Mouse (Mus musculus) CH12.LX (cell line): Measurements from ENCODE around the gene A730049H05Rik. TPM values are rescaled to one million over a fixed set of nuclear protein-coding genes. Genes with fewer than 3 reads are reported as not detected.

Source experiments
- DNase-seq: peaks from one replicate; pipeline ENCODE4 v3.0.0-alpha.2; 2013; ENCODE audit errors: extremely low read depth
- H3K27ac ChIP-seq: 2 replicates; pipeline ENCODE4 v1.5.1; 2012; ENCODE audit warnings: low read depth, mild to moderate bottlenecking, control low read depth, moderate library complexity; ENCODE audit not compliant: insufficient read depth
- H3K27me3 ChIP-seq: replicated peaks from 2 replicates; pipeline ENCODE3; 2012; ENCODE audit warnings: inconsistent platforms
- H3K36me3 ChIP-seq, 2 experiments: replicated peaks in 1 of 2; 2 replicates each; pipeline versions ENCODE3 to v1.6.1; 2012; ENCODE audit warnings: inconsistent platforms in 1 of 2, low read length in 1 of 2, mild to moderate bottlenecking in 1 of 2, mixed read lengths in 1 of 2, moderate library complexity in 1 of 2; ENCODE audit not compliant: control insufficient read depth in 1 of 2, insufficient read depth in 1 of 2
- H3K4me1 ChIP-seq, 2 experiments: 2 replicates each; pipeline ENCODE4 v1.6.1; 2012; ENCODE audit warnings: inconsistent platforms in 1 of 2, moderate library complexity in 1 of 2; ENCODE audit not compliant: insufficient read depth in 2 of 2, control insufficient read depth in 1 of 2
- H3K4me2 ChIP-seq: 2 replicates; pipeline ENCODE4 v1.6.1; 2012; ENCODE audit warnings: low read depth, mild to moderate bottlenecking, control low read depth; ENCODE audit not compliant: poor library complexity, insufficient read depth, severe bottlenecking
- H3K4me3 ChIP-seq, 3 experiments: fragments of 150-350 bp in 1 of 3; sonication (generic) in 1 of 3; replicated peaks in 1 of 3; 2 replicates each; pipeline versions ENCODE3 to v1.5.1; 2011 to 2012; ENCODE audit warnings: low read depth in 2 of 3, low read length in 2 of 3, mild to moderate bottlenecking in 2 of 3, moderate library complexity in 2 of 3, control low read depth in 1 of 3, improper control_type of control experiment in 1 of 3, inconsistent platforms in 1 of 3, mixed read lengths in 1 of 3; ENCODE audit not compliant: poor library complexity in 1 of 3
- H3K79me2 ChIP-seq: replicated peaks from 2 replicates; pipeline ENCODE4 v1.6.1; 2012; ENCODE audit warnings: mild to moderate bottlenecking, moderate library complexity; ENCODE audit not compliant: control insufficient read depth, poor library complexity, insufficient read depth, severe bottlenecking; ENCODE audit errors: extremely low read depth
- H3K9ac ChIP-seq: 2 replicates; pipeline ENCODE4 v1.6.1; 2012; ENCODE audit warnings: low read depth, mild to moderate bottlenecking, control low read depth, moderate library complexity; ENCODE audit not compliant: insufficient read depth
- H3K9me3 ChIP-seq: replicated peaks from 2 replicates; pipeline ENCODE3; 2012; ENCODE audit warnings: low read length, inconsistent platforms, mixed read lengths
- BHLHE40 ChIP-seq: IDR thresholded peaks from 2 replicates; pipeline ENCODE4 v1.6.1; 2011; ENCODE audit warnings: mild to moderate bottlenecking, low read depth, low read length, improper control_type of control experiment
- CTCF ChIP-seq, 2 experiments: IDR thresholded peaks in 1 of 2; conservative IDR thresholded peaks in 1 of 2; 2 replicates each; pipeline ENCODE4 v1.5.1; 2011 to 2012; ENCODE audit warnings: low read depth in 2 of 2, low read length in 2 of 2, improper control_type of control experiment in 1 of 2, inconsistent platforms in 1 of 2, mild to moderate bottlenecking in 1 of 2, moderate library complexity in 1 of 2
- ELF1 ChIP-seq: IDR thresholded peaks from 2 replicates; pipeline ENCODE4 v1.6.1; 2014; ENCODE audit warnings: low read depth, mild to moderate bottlenecking, inconsistent platforms, low read length, improper control_type of control experiment
- ETS1 ChIP-seq: conservative IDR thresholded peaks from 2 replicates; pipeline ENCODE4 v1.6.1; 2012; ENCODE audit warnings: low read depth, mild to moderate bottlenecking, inconsistent platforms, low read length, improper control_type of control experiment, moderate library complexity
- GABPA ChIP-seq: IDR thresholded peaks from 2 replicates; pipeline ENCODE4 v1.6.1; 2012; ENCODE audit warnings: low read depth, low read length, improper control_type of control experiment, inconsistent platforms; ENCODE audit not compliant: insufficient replicate concordance
- HCFC1 ChIP-seq: IDR thresholded peaks from 2 replicates; pipeline ENCODE4 v1.6.1; 2012; ENCODE audit warnings: low read depth, mild to moderate bottlenecking, inconsistent platforms, low read length, improper control_type of control experiment
- IRF4 ChIP-seq: IDR thresholded peaks from 2 replicates; pipeline ENCODE4 v1.6.1; 2014; ENCODE audit warnings: low read depth, mild to moderate bottlenecking, inconsistent platforms, low read length, improper control_type of control experiment
- MAX ChIP-seq: IDR thresholded peaks from 2 replicates; pipeline ENCODE4 v1.6.1; 2011; ENCODE audit warnings: low read length, improper control_type of control experiment
- MEF2A ChIP-seq: IDR thresholded peaks from 2 replicates; pipeline ENCODE4 v1.6.1; 2014; ENCODE audit warnings: low read depth, mild to moderate bottlenecking, inconsistent platforms, low read length, improper control_type of control experiment, borderline replicate concordance
- MXI1 ChIP-seq: IDR thresholded peaks from 2 replicates; pipeline ENCODE4 v1.6.1; 2011; ENCODE audit warnings: mild to moderate bottlenecking, low read depth, low read length, improper control_type of control experiment
- MYC ChIP-seq: IDR thresholded peaks from 2 replicates; pipeline ENCODE4 v1.6.1; 2011; ENCODE audit warnings: low read depth, mild to moderate bottlenecking, improper control_type of control experiment, low read length
- NELFE ChIP-seq: IDR thresholded peaks from 2 replicates; pipeline ENCODE4 v1.6.1; 2011; ENCODE audit warnings: low read depth, low read length, improper control_type of control experiment
- PAX5 ChIP-seq: IDR thresholded peaks from 2 replicates; pipeline ENCODE4 v1.6.1; 2012; ENCODE audit warnings: low read length, inconsistent platforms, mixed read lengths
- SIN3A ChIP-seq: IDR thresholded peaks from 2 replicates; pipeline ENCODE4 v1.6.1; 2012; ENCODE audit warnings: low read length, improper control_type of control experiment, inconsistent platforms
- SMC3 ChIP-seq: IDR thresholded peaks from 2 replicates; pipeline ENCODE4 v1.6.1; 2011; ENCODE audit warnings: low read depth, low read length, improper control_type of control experiment
- UBTF ChIP-seq: IDR thresholded peaks from 2 replicates; pipeline ENCODE4 v1.6.1; 2012; ENCODE audit warnings: low read depth, mild to moderate bottlenecking, inconsistent platforms, low read length, improper control_type of control experiment, moderate library complexity
- USF1 ChIP-seq: IDR thresholded peaks from 2 replicates; pipeline ENCODE4 v1.6.1; 2014; ENCODE audit warnings: low read depth, mild to moderate bottlenecking, inconsistent platforms, low read length, improper control_type of control experiment
- ZC3H11A ChIP-seq: IDR thresholded peaks from 2 replicates; pipeline ENCODE4 v1.6.1; 2012; ENCODE audit warnings: low read depth, mild to moderate bottlenecking, inconsistent platforms, low read length, improper control_type of control experiment
- ZKSCAN1 ChIP-seq: IDR thresholded peaks from 2 replicates; pipeline ENCODE4 v1.6.1; 2012; ENCODE audit warnings: low read depth, inconsistent platforms, low read length, improper control_type of control experiment, borderline replicate concordance
- ZMIZ1 ChIP-seq: IDR thresholded peaks from 2 replicates; pipeline ENCODE4 v1.6.1; 2012; ENCODE audit warnings: low read depth, mild to moderate bottlenecking, inconsistent platforms, low read length, improper control_type of control experiment
- dilution Hi-C: fragments of 300-500 bp; cut with MboI; formaldehyde crosslinking; loops from 2 replicates; pipeline ENCODE4 v1.14.3; 2020; ENCODE audit warnings: low sequenced_read_pairs; ENCODE audit not compliant: extremely low pct_unique_long_range_greater_than_20kb, extremely low pct_ligation_motif_present
- in situ Hi-C: fragments of 300-500 bp; cut with MboI; formaldehyde crosslinking; loops from 3 replicates; pipeline ENCODE4 v1.14.3; 2019; ENCODE audit warnings: low sequenced_read_pairs, low pct_ligation_motif_present, low pct_unique_long_range_greater_than_20kb, mixed read lengths
- polyA plus RNA-seq: library from polyadenylated mRNA; unstranded; fragments of >175 nt; gene quantifications from 2 replicates; pipeline ENCODE4 v1.2.1, GENCODE M21; 2012; ENCODE audit warnings: low read depth; ENCODE audit not compliant: insufficient read length
- total RNA-seq, 2 experiments: library from RNA; depleted of rRNA; stranded (reverse); fragments of 300-350 nt in 1 of 2; fragments of >200 nt in 1 of 2; gene quantifications; 2 replicates each; pipeline ENCODE4 v1.2.3; 2012 to 2014

The A730049H05Rik gene
- total and polyA plus RNA-seq, 3 experiments: not detected

DNA sequence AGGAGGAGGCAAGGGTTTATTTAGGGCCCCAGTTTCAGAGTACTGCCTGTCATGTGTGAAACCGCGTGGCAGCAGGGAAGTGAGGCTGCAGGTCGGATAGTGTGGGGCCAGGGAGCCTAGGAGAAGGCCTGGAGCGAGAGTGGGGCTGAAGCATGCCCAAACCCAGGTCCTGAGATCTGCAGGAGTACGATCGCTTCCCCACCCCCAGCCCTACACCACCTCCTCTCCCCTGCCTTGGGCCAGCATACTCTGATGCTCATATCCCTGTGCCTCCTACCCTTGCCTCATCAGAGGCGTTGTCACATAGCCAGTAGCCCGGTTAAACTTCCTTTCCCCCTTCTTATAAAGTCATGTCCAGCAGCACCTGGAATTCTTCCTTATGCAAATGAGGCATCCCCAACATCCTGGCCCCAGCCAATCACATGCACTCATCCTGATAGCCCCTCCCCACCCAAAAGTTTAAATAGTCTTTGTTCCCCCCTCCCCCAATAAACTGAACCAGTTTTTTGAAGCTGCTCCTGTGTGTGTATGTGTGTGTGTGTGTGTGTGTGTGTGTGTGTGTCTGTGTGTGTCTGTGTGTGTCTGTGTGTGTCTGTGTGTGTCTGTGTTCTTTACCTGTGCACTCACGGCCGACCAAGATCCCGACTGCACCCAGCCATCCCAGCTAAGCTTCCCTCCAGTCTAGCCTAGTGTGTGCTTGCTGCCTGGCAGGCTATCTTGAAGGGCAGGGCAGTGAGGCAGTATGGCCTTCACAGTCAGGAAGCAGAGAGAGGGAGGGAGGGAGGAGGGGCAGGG, 36.9 kb upstream of the A730049H05Rik start:
- Histone ChIP-seq H3K27me3 (no peaks in the 10 kb centered on the region), H3K27ac (no peak overlapping the region), H3K79me2 (no peaks in the 10 kb centered on the region), H3K9ac (no peak overlapping the region), H3K36me3 (no peaks in the 10 kb centered on the region), H3K4me2 (no peak overlapping the region), H3K9me3 (peaks cover 79% of the 10 kb centered on the region), H3K4me3 (no peak overlapping the region), H3K4me1 (no peaks in the 10 kb centered on the region)
- TF ChIP-seq MXI1 (no peak), ZC3H11A (no peak), BHLHE40 (no peak), GABPA (no peak), NELFE (no peak), CTCF (conservative IDR thresholded peaks at IDR 0.05 in 1 of 2, IDR thresholded peaks at IDR 0.05 in 1 of 2; ENCODE audit: low read depth in 2 of 2, low read length in 2 of 2) (no peak), MYC (no peak), HCFC1 (no peak)
- in situ Hi-C loops (no loop called here), dilution Hi-C loops (no loop called here)
- no peak for DNase-seq

- dilution Hi-C loops (no loop called here), in situ Hi-C loops (no loop called here)
- peaks cover 82% of the 10 kb centered on the region for H3K9me3 ChIP-seq
- H3K9ac ChIP-seq: no peak overlapping the region
- H3K4me1 ChIP-seq: no peaks in the 10 kb centered on the region
- H3K27ac ChIP-seq: no peak overlapping the region
- no peaks in the 10 kb centered on the region for H3K79me2 ChIP-seq
- H3K27me3 ChIP-seq: no peaks in the 10 kb centered on the region
- H3K4me3 ChIP-seq: no peak overlapping the region
- no peak for DNase-seq
- TF ChIP-seq USF1: no peak
- TF ChIP-seq GABPA: no peak
- no peak for TF ChIP-seq IRF4
- no peak for TF ChIP-seq UBTF
- TF ChIP-seq MEF2A: no peak
- TF ChIP-seq ZMIZ1: no peak
- TF ChIP-seq ELF1: no peak
- TF ChIP-seq PAX5: no peak
- no peak for TF ChIP-seq ZC3H11A
- TF ChIP-seq SMC3: no peak
- no peak for TF ChIP-seq ETS1
- no peak for TF ChIP-seq MAX
- no peak for TF ChIP-seq SIN3A
- no peak for TF ChIP-seq ZKSCAN1
- H3K4me2 ChIP-seq: no peak overlapping the region
- no peaks in the 10 kb centered on the region for H3K36me3 ChIP-seq
Measured at GRCm38 (mm10) chr6:92779935-92780205, 36.4 kb upstream of the A730049H05Rik start.
